Mouse (Mus musculus): ENCODE measurements around the gene Zdbf2.

Gene Zdbf2

GRCm38 (mm10) chr1:63272741-63273338, at the start of gene Zdbf2:
TSS of gene Zdbf2 (plus strand) at chr1:63273265.
- DNase-seq (ENCODE audit: low spot score) = no peak

GRCm38 (mm10) chr1:63225009-63225408, 48.1 kb upstream of the Zdbf2 start:
- no peak for DNase-seq (ENCODE audit: low spot score)

GRCm38 (mm10) chr1:63225890-63226289, 47.2 kb upstream of the Zdbf2 start:
- no peak for DNase-seq (ENCODE audit: low spot score)

GRCm38 (mm10) chr1:63227241-63227640, 45.8 kb upstream of the Zdbf2 start:
- DNase-seq (ENCODE audit: low spot score) = no peak

GRCm38 (mm10) chr1:63237371-63237770, 35.7 kb upstream of the Zdbf2 start:
- no peak for DNase-seq (ENCODE audit: low spot score)

GRCm38 (mm10) chr1:63239305-63239704, 33.8 kb upstream of the Zdbf2 start:
- DNase-seq (ENCODE audit: low spot score) = no peak

- no peak for DNase-seq (ENCODE audit: low spot score)
Measured at GRCm38 (mm10) chr1:63239751-63240150, 33.3 kb upstream of the Zdbf2 start.

GRCm38 (mm10) chr1:63243854-63244253, 29.2 kb upstream of the Zdbf2 start:
- no peak for DNase-seq (ENCODE audit: low spot score)

- DNase-seq (ENCODE audit: low spot score) = no peak
Measured at GRCm38 (mm10) chr1:63246862-63247521, 26.1 kb upstream of the Zdbf2 start.

- no peak for DNase-seq (ENCODE audit: low spot score)
Measured at GRCm38 (mm10) chr1:63247831-63248359, 25.2 kb upstream of the Zdbf2 start.

GRCm38 (mm10) chr1:63248360-63248851, 24.7 kb upstream of the Zdbf2 start:
- no peak for DNase-seq (ENCODE audit: low spot score)

- DNase-seq (ENCODE audit: low spot score) = no peak
Measured at GRCm38 (mm10) chr1:63249261-63249660, 23.8 kb upstream of the Zdbf2 start.

- no peak for DNase-seq (ENCODE audit: low spot score)
Measured at GRCm38 (mm10) chr1:63252351-63253209, 20.5 kb upstream of the Zdbf2 start.

GRCm38 (mm10) chr1:63253291-63253690, 19.8 kb upstream of the Zdbf2 start:
- no peak for DNase-seq (ENCODE audit: low spot score)

- no peak for DNase-seq (ENCODE audit: low spot score)
Measured at GRCm38 (mm10) chr1:63255101-63255500, 18.0 kb upstream of the Zdbf2 start.

- DNase-seq (ENCODE audit: low spot score) = no peak
Measured at GRCm38 (mm10) chr1:63256083-63256482, 17.0 kb upstream of the Zdbf2 start.

- DNase-seq (ENCODE audit: low spot score) = no peak
Measured at GRCm38 (mm10) chr1:63258501-63258900, 14.6 kb upstream of the Zdbf2 start.

GRCm38 (mm10) chr1:63259271-63259830, 13.7 kb upstream of the Zdbf2 start:
- DNase-seq (ENCODE audit: low spot score) = no peak

GRCm38 (mm10) chr1:63259916-63260741, 12.9 kb upstream of the Zdbf2 start:
- DNase-seq (ENCODE audit: low spot score) = no peak

- no peak for DNase-seq (ENCODE audit: low spot score)
Measured at GRCm38 (mm10) chr1:63260742-63261033, 12.4 kb upstream of the Zdbf2 start.

GRCm38 (mm10) chr1:63261041-63261590, 11.9 kb upstream of the Zdbf2 start:
- DNase-seq (ENCODE audit: low spot score) = no peak

All from c-Kit-positive CD71-positive TER-119-positive erythroid progenitor cells, embryonic 14.5 days (primary cell).